Mouse (Mus musculus) midbrain, embryonic 10.5 days (tissue): ENCODE results near the gene Tmtc1. TPM values are rescaled to one million over a fixed set of nuclear protein-coding genes. Genes with fewer than 3 reads are reported as not detected.
A peak's percentile ranks its signal among the peaks of the same experiment; 100 is the strongest.

Source experiments
- DNase-seq: peaks from one replicate; pipeline ENCODE4 v3.0.0-alpha.2; 2017; ENCODE audit warnings: low spot score
- H3K27ac ChIP-seq: fragments of 300-500 bp; sonication (generic); replicated peaks from 2 replicates; pipeline ENCODE4 v1.5.1; 2016; ENCODE audit warnings: mild to moderate bottlenecking
- H3K27me3 ChIP-seq: fragments of 300-500 bp; sonication (generic); 2 replicates; pipeline ENCODE4 v1.6.1; 2016; ENCODE audit warnings: low read depth, mild to moderate bottlenecking; ENCODE audit not compliant: poor library complexity, severe bottlenecking
- H3K36me3 ChIP-seq: fragments of 300-500 bp; sonication (generic); 2 replicates; pipeline ENCODE4 v1.6.1; 2016; ENCODE audit warnings: mild to moderate bottlenecking, moderate library complexity
- H3K4me1 ChIP-seq: fragments of 300-500 bp; sonication (generic); 2 replicates; pipeline ENCODE4 v1.6.1; 2016
- H3K4me3 ChIP-seq: fragments of 300-500 bp; sonication (generic); 2 replicates; pipeline ENCODE4 v1.5.1; 2016; ENCODE audit warnings: mild to moderate bottlenecking, moderate library complexity
- H3K9me3 ChIP-seq: fragments of 300-500 bp; sonication (generic); replicated peaks from 2 replicates; pipeline ENCODE4 v1.6.1; 2016; ENCODE audit warnings: mild to moderate bottlenecking
- whole genome bisulfite sequencing: fragments of 180-500 bp; shearing (Covaris S2); methylation state at CpG from one replicate; pipeline ENCODE4 v1.1.7; 2016; 5-methylcytosine and 5-hydroxymethylcytosine counted together
- polyA plus RNA-seq: library from polyadenylated mRNA; unstranded; fragments of >200 nt; fragmentation: Nextera tagmentation; extraction: Ambion mirVana; gene quantifications from 2 replicates; pipeline ENCODE4 v1.2.1, GENCODE M21; 2016

The Tmtc1 gene
- polyA plus RNA-seq, 1 experiment from 2014 or later: 0.57 TPM

DNA sequence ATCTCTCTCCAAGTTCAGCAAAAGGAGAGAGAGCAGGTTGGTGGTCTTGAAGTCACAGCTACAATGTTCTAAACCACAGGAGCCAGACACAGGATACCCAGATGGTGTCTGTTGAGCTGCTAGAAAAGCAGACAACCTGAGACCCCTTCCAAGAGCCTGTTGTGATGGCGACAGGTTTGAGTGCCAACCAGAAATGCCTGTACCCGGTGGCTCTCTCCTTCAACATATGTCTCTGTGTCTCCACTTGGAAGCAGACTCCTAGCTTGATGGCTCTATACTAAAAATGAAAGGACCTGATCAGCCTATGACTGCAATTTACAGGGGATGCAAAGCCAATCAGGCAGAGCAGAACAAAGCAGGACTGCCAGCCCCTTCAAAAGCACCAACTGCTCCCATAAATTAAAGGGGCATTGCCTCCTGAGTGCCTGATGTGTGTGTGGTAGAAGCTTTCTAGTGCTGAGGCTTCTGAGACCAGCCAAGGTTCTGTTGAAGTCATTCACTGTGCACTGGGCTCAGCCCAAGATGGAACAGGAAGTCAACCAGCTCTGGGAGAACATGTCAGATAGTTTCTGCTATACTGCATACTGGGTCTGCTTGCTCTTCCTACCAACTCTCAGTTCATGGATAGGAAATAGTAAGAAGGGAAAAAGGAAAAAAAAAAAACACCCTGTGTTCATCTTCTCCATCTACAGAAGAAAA, 37.2 kb downstream of the Tmtc1 start:
- WGBS: 71% methylated on average over 2 of the region's 2 CpGs

DNA sequence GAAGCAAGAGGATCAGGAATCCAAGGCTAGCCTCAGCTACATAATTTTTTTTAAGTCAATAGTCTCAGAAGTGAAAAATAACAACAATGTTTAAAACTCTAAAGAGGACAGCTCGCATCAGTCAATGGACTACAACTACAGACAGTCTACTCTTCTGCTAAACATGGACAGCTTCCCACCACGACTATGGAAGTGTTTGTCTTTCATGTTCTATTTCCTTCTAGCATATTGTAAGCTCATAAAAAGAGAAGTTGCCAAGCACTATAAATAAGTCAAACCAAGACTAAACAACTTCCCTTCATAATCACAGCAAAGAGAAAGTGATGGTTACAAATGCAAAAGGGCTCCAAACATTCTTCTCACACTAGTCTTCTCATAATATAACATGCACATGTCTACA, 38.6 kb downstream of the Tmtc1 start:
- Histone ChIP-seq H3K9me3 (no peaks in the 10 kb centered on the region), H3K36me3 (no peaks in the 10 kb centered on the region), H3K27ac (no peak overlapping the region), H3K27me3 (no peaks in the 10 kb centered on the region), H3K4me3 (no peak overlapping the region), H3K4me1 (no peaks in the 10 kb centered on the region)
- DNase-seq: no peak
- WGBS: 82% methylated on average over 2 of the region's 2 CpGs

More for the DNA sequence above, 37.2 kb downstream of the Tmtc1 start:
- H3K27ac ChIP-seq: no peak overlapping the region
- H3K36me3 ChIP-seq: no peaks in the 10 kb centered on the region
- H3K9me3 ChIP-seq: no peaks in the 10 kb centered on the region
- no peaks in the 10 kb centered on the region for H3K4me1 ChIP-seq
- DNase-seq: no peak
- H3K4me3 ChIP-seq: no peak overlapping the region
- H3K27me3 ChIP-seq: no peaks in the 10 kb centered on the region

DNA sequence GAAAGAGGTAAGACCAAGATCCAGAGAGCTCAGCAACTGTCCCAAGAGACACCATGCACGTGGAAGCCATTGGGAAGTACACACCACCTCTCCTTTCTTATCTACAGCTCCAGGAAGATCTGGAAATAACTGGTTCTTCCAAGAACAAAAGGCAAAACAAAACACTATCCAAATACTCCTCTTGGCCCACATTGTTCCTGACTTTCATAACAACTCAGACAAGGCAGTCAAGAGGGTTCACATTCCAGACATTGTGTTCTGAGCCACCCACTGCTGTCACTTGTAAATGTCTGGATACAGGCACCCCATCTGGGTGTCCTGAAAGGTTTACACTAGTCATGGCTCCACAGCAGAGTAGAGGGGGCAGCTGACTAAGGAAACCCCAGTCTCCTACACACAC, 39.7 kb downstream of the Tmtc1 start:
- 58% methylated on average over 1 of the region's 1 CpGs for WGBS
- no peak for DNase-seq
- H3K36me3 ChIP-seq: no peaks in the 10 kb centered on the region
- H3K4me3 ChIP-seq: no peak overlapping the region
- H3K27me3 ChIP-seq: no peaks in the 10 kb centered on the region
- no peaks in the 10 kb centered on the region for H3K9me3 ChIP-seq
- H3K27ac ChIP-seq: no peak overlapping the region
- no peaks in the 10 kb centered on the region for H3K4me1 ChIP-seq

DNA sequence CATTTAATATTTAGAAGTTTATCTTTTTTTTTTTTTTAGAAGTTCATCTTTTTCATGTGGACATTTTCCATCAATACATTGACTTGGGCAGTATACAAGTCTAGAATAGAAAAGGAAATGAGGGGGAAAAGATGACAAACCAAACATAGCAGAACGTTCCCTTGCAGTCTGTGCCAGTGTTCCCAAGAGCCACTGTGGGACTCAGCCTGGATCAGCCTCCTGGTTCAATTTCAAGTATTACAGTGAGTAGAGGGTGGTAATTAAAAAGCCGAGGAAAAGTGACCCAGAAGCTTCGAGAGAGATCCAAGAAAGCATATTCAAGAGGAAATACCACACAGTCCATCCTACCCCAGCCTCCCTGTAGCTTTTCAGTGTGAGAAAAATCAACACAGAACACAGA, 40.4 kb downstream of the Tmtc1 start:
- Histone ChIP-seq H3K4me3 (no peak overlapping the region), H3K27ac (no peak overlapping the region), H3K4me1 (no peaks in the 10 kb centered on the region), H3K9me3 (no peaks in the 10 kb centered on the region), H3K36me3 (no peaks in the 10 kb centered on the region), H3K27me3 (no peaks in the 10 kb centered on the region)
- WGBS: 85% methylated on average over 3 of the region's 3 CpGs
- DNase-seq: no peak

DNA sequence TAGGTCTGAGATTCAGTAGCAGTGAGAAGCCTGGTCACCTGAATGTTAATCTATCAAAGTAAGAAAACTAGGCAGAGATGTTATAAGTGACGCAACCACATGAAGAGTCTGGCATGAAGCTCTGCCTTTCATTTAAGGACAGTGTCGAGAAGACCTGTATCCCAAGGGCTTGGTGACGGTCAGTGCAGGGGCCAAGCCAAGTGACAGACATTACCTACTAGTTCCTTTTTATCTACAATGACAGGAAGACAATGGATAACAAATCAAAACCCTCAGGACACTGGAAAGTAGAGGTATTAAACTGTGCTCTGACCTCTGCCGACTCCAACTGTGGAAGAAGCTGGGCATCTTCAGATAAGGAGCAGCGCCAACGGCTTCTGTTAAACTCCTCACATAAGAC, 43.2 kb downstream of the Tmtc1 start:
- Histone ChIP-seq H3K4me1 (no peaks in the 10 kb centered on the region), H3K27me3 (no peaks in the 10 kb centered on the region), H3K36me3 (no peaks in the 10 kb centered on the region), H3K9me3 (no peaks in the 10 kb centered on the region), H3K4me3 (no peak overlapping the region), H3K27ac (no peak overlapping the region)
- WGBS: 95% methylated on average over 6 of the region's 6 CpGs
- no peak for DNase-seq

DNA sequence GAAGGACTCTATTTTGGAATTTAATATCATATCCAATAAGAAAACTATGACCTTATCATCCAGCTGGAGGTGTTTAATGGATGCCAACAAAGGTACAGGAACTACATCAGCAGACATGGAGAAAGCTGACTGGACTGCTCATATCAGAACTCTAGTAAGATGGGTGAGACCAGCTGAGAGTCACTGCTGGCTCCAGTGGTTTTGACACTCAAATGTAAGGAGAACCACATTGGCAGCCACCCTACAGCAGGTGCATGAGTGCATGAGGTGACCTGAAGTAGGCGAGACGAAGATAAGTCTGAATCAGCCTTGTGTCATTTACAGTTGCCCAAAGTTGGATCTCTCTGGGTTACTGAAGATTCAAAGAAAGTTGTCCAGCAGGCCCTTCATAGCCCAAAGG, 44.6 kb downstream of the Tmtc1 start:
- no peaks in the 10 kb centered on the region for H3K9me3 ChIP-seq
- H3K27ac ChIP-seq: no peak overlapping the region
- H3K4me3 ChIP-seq: no peak overlapping the region
- H3K36me3 ChIP-seq: no peaks in the 10 kb centered on the region
- no peak for DNase-seq
- WGBS: 95% methylated on average over 2 of the region's 2 CpGs
- no peaks in the 10 kb centered on the region for H3K4me1 ChIP-seq
- H3K27me3 ChIP-seq: no peaks in the 10 kb centered on the region

DNA sequence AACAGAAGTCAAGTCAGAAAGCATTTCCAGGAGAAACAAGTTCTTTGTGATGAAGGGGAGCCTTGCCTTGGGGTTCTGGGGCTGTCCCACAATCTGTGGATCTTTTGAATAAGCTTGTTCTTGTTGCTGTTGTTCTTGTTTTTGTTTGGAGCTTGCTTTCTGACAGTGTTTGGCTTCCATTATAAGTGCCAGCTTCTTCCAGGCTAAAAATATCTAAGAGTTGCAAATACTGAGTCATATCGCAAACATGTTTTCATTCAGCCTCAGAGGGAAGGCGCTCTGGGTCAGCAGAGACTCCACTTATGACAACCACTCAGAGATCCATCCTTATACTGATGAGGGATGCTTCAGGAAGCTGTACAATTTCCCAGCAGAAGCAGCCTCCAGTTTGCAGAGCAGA, 45.3 kb downstream of the Tmtc1 start:
- no peak overlapping the region for H3K27ac ChIP-seq
- DNase-seq: no peak
- no peak overlapping the region for H3K4me3 ChIP-seq
- no peaks in the 10 kb centered on the region for H3K9me3 ChIP-seq
- H3K36me3 ChIP-seq: no peaks in the 10 kb centered on the region
- 91% methylated on average over 2 of the region's 2 CpGs for whole genome bisulfite sequencing
- H3K27me3 ChIP-seq: no peaks in the 10 kb centered on the region
- H3K4me1 ChIP-seq: no peaks in the 10 kb centered on the region

DNA sequence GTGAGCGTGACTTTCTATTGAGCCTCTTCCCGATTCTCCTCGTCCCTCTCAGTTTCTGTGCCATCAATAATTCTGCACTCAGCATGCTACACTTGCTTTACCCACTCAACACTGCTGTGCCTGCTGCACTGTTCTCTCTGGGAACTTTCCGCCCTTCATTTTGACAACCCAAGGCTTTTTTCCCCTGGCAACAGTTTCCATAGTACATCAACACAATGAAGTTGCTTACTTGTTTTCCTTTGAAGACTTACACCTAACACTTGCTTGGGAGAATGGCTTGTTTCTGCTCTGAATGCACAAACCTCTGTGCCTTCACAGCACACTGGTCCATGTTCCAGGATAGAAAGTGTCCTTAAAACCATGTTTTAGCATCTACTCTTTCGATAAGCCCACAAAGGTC, 46.9 kb downstream of the Tmtc1 start:
- Histone ChIP-seq H3K27me3 (no peaks in the 10 kb centered on the region), H3K4me1 (peaks cover 9% of the 10 kb centered on the region), H3K4me3 (no peak overlapping the region), H3K9me3 (no peaks in the 10 kb centered on the region), H3K27ac (no peak overlapping the region), H3K36me3 (no peaks in the 10 kb centered on the region)
- WGBS: 89% methylated on average over 5 of the region's 5 CpGs
- no peak for DNase-seq

DNA sequence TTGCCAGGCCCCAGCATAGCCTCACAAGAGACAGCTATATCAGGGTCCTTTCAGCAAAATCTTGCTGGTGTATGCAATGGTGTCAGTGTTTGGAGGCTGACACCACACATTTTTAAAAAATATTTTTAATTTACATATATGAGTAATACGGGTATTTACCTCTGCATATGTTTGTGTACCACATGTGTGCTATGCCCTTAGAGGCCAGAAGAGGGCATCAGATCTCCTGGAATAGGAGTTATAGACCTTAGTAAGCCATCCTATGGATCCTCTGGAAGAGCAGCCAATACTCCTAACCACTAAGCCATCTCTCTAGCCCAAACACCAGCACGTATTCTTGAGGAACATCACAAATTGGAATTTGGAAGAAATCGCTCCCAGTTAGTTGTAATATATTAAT, 48.9 kb downstream of the Tmtc1 start:
- no peak for DNase-seq
- Histone ChIP-seq H3K27ac (no peak overlapping the region), H3K4me1 (peaks cover 17% of the 10 kb centered on the region), H3K9me3 (no peaks in the 10 kb centered on the region), H3K27me3 (no peaks in the 10 kb centered on the region), H3K4me3 (no peak overlapping the region), H3K36me3 (no peaks in the 10 kb centered on the region)
- 86% methylated on average over 3 of the region's 3 CpGs for WGBS

DNA sequence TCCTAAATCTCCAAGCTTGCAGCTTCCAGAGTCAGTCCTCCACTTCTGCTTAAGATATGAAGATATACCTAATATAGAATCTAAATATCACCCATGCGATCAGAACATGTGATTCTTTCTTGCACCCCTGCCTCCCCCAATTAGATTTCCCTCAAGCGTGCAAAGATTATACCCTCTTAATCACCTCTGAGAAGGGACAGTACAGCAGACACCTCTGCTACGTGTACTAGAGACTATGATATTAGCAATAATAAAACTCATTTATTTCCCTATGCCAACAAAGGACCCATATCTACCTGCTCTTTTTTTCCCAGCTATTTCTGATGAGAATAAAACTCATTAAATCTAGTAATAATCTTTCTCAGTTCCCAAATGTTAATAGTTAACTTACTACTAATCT, 49.9 kb downstream of the Tmtc1 start:
- no peak for DNase-seq
- no peaks in the 10 kb centered on the region for H3K36me3 ChIP-seq
- WGBS: 87% methylated on average over 3 of the region's 3 CpGs
- H3K4me3 ChIP-seq: no peak overlapping the region
- no peaks in the 10 kb centered on the region for H3K9me3 ChIP-seq
- peaks cover 17% of the 10 kb centered on the region for H3K4me1 ChIP-seq
- no peak overlapping the region for H3K27ac ChIP-seq
- no peaks in the 10 kb centered on the region for H3K27me3 ChIP-seq

DNA sequence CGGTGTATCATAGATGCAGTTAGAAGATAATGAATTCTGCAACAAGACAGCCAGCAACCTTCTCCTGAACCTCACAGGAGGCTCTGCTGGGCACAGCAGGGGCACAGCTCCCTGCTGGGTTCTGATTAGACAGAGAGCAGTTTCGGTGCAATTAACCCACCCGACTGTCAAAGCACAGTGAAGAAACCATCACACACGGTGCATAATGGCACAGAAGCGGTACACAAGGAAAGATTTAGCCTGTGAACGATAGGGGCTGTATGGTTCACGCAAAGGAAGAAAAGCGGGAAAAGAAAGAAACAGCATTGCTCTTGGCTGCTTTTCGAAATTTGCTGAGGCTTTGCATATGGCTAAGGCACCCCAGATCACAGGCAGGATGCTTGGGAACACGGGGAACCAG, 52.0 kb downstream of the Tmtc1 start:
- no peaks in the 10 kb centered on the region for H3K27me3 ChIP-seq
- H3K4me1 ChIP-seq: peaks cover 17% of the 10 kb centered on the region
- no peaks in the 10 kb centered on the region for H3K9me3 ChIP-seq
- H3K4me3 ChIP-seq: no peak overlapping the region
- H3K36me3 ChIP-seq: no peaks in the 10 kb centered on the region
- no peak for DNase-seq
- H3K27ac ChIP-seq: peak overlapping the region; percentile 38; the same call in 1 of the 2 replicates
- 42% methylated on average over 10 of the region's 10 CpGs for WGBS

DNA sequence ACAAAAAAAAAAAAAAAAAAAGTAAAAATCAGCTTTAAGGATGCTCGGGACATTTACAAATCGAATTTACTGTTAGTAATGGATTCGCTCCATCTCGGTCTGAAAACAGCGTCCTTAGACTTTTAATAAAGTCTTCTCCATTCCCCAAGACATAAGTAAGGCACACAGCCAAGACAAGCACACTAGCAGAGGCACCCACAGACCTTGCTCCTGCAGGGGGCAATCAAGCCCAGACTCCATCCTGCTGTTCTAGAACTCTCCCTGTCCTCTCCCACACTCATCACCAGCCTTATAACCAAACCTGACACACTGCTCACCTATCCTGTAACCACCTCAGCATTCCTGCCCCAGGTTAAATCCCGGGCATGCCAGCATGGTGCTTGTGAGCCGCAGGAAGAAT, 52.9 kb downstream of the Tmtc1 start:
- H3K4me1 ChIP-seq: peaks cover 17% of the 10 kb centered on the region
- WGBS: 82% methylated on average over 7 of the region's 7 CpGs
- no peak overlapping the region; the same call in 1 of the 2 replicates for H3K27ac ChIP-seq
- H3K4me3 ChIP-seq: no peak overlapping the region
- no peaks in the 10 kb centered on the region for H3K36me3 ChIP-seq
- no peaks in the 10 kb centered on the region for H3K27me3 ChIP-seq
- DNase-seq: no peak
- H3K9me3 ChIP-seq: no peaks in the 10 kb centered on the region

DNA sequence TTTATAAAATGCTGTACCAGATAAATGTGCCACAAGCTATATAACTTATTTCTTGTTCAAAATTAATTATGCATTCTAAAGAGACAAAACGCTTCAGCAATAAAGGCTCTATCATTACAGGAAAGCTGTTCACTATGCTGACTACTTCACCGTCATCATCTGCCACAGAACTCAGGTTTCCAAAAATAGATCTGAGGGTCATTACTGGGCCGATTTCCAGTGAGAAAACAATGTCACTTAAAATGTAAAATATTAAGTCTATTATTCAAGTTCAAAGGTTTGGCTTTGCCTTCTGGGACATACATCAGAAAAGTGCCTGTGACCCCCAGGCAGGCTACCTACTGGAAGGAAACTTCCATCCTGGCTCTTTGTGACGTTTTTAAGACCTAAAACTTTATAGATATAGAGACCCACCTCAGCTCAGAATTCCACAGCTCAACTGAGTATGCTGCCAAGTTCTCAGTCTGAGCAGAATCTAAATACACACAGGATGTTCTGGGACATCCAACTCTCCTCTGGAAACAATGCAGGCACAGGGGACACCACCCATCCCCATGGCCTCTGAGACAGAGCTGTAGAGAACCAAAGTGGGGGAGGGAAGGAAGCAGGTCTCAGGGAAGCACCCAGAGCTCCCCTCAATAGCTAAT, 53.4 kb downstream of the Tmtc1 start:
- no peak overlapping the region for H3K27ac ChIP-seq
- peaks cover 17% of the 10 kb centered on the region for H3K4me1 ChIP-seq
- 73% methylated on average over 4 of the region's 4 CpGs for WGBS
- H3K4me3 ChIP-seq: no peak overlapping the region
- no peaks in the 10 kb centered on the region for H3K27me3 ChIP-seq
- H3K36me3 ChIP-seq: no peaks in the 10 kb centered on the region
- H3K9me3 ChIP-seq: no peaks in the 10 kb centered on the region
- no peak for DNase-seq
